Mouse (Mus musculus) limb, embryonic 12.5 days (tissue): ENCODE measurements around the gene B430306N03Rik. TPM values are rescaled to one million over a fixed set of nuclear protein-coding genes. Genes with fewer than 3 reads are reported as not detected.
"Not testable (repeated sequence)": the region's sequence is repeated elsewhere in the genome, so short reads cannot be mapped to it uniquely, and the experiment has no call there.

Source experiments
- ATAC-seq: fragments of 200-750 bp; cut with Nextera tagmentation; 2 replicates; pipeline ENCODE4 v1.8.0; 2017; ENCODE audit warnings: low read depth, moderate TSS enrichment; ENCODE audit not compliant: insufficient number of reproducible peaks, insufficient read depth, low FRiP score, low TSS enrichment
- H3K27ac ChIP-seq: fragments of 300-500 bp; sonication (generic); 2 replicates; pipeline ENCODE4 v1.5.1; 2016; ENCODE audit warnings: mild to moderate bottlenecking, moderate library complexity
- H3K27me3 ChIP-seq: fragments of 300-500 bp; sonication (generic); 2 replicates; pipeline ENCODE4 v1.6.1; 2016; ENCODE audit warnings: mild to moderate bottlenecking, moderate library complexity
- H3K36me3 ChIP-seq: fragments of 300-500 bp; sonication (generic); 2 replicates; pipeline ENCODE4 v1.6.1; 2016; ENCODE audit warnings: mild to moderate bottlenecking, moderate library complexity
- H3K4me1 ChIP-seq: fragments of 300-500 bp; sonication (generic); replicated peaks from 2 replicates; pipeline ENCODE4 v1.6.1; 2016
- H3K4me2 ChIP-seq: fragments of 300-500 bp; sonication (generic); 2 replicates; pipeline ENCODE4 v1.6.1; 2016; ENCODE audit warnings: mild to moderate bottlenecking, moderate library complexity
- H3K4me3 ChIP-seq: fragments of 300-500 bp; sonication (generic); replicated peaks from 2 replicates; pipeline ENCODE4 v1.5.1; 2016; ENCODE audit warnings: mild to moderate bottlenecking
- H3K9ac ChIP-seq: fragments of 300-500 bp; sonication (generic); replicated peaks from 2 replicates; pipeline ENCODE4 v1.6.1; 2016; ENCODE audit warnings: mild to moderate bottlenecking, moderate library complexity
- H3K9me3 ChIP-seq: fragments of 300-500 bp; sonication (generic); 2 replicates; pipeline ENCODE4 v1.6.1; 2016; ENCODE audit warnings: mild to moderate bottlenecking, moderate library complexity
- WGBS: fragments of 180-500 bp; shearing (Covaris S2); methylation state at CpG from one replicate; pipeline ENCODE4 v1.1.7; 2016; 5-methylcytosine and 5-hydroxymethylcytosine counted together
- polyA plus RNA-seq: library from polyadenylated mRNA; unstranded; fragments of >200 nt; fragmentation: Nextera tagmentation; extraction: Ambion mirVana; gene quantifications from 2 replicates; pipeline ENCODE4 v1.2.1, GENCODE M21; 2016

Gene B430306N03Rik
- polyA plus RNA-seq, 1 experiment from 2014 or later, result 0.10 TPM

- no peaks in the 10 kb centered on the region for H3K4me1 ChIP-seq
- ATAC-seq, result no peak
- no peaks in the 10 kb centered on the region for H3K9me3 ChIP-seq
- 79% methylated on average over 3 of the region's 3 CpGs for WGBS
- no peak overlapping the region for H3K4me3 ChIP-seq
- H3K4me2 ChIP-seq, result no peak overlapping the region
- no peak overlapping the region for H3K9ac ChIP-seq
- H3K27me3 ChIP-seq, result peaks cover 7% of the 10 kb centered on the region; the same call in 1 of the 2 replicates
- H3K36me3 ChIP-seq, result no peaks in the 10 kb centered on the region
- no peak overlapping the region for H3K27ac ChIP-seq
Observed at GRCm38 (mm10) chr17:48341947-48342346, 26.0 kb downstream of the B430306N03Rik start.

DNA sequence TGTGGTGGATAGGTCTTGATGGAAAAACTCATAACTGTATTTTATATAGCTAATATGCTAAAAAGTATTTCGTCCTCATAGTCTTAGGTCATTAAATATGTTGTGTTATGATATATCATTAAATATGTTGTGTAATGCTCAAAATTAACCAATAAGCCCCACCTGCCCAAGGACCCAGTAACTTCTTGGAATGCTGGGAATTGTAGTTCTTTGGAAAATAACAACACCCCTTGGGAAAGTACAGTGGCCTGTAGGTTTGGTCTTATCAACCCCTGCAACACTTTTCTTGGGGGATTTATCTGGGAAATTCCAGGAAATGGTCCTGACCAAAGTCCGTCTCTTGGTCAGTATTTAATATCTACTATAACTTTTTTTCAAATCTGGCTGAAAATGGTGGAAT is 27.1 kb downstream of the B430306N03Rik start:
- H3K27ac ChIP-seq, result no peak overlapping the region
- H3K27me3 ChIP-seq, result peaks cover 7% of the 10 kb centered on the region; the same call in 1 of the 2 replicates
- 87% methylated on average over 2 of the region's 2 CpGs for WGBS
- H3K36me3 ChIP-seq, result no peaks in the 10 kb centered on the region
- no peak for ATAC-seq
- no peaks in the 10 kb centered on the region for H3K4me1 ChIP-seq
- H3K4me3 ChIP-seq, result no peak overlapping the region
- H3K4me2 ChIP-seq, result no peak overlapping the region
- H3K9ac ChIP-seq, result no peak overlapping the region
- H3K9me3 ChIP-seq, result no peaks in the 10 kb centered on the region

- Histone ChIP-seq H3K4me3 (no peak overlapping the region), H3K9me3 (no peaks in the 10 kb centered on the region), H3K9ac (no peak overlapping the region), H3K27me3 (peaks cover 7% of the 10 kb centered on the region; the same call in 1 of the 2 replicates), H3K36me3 (no peaks in the 10 kb centered on the region), H3K27ac (no peak overlapping the region), H3K4me2 (no peak overlapping the region), H3K4me1 (no peaks in the 10 kb centered on the region)
- WGBS, result 82% methylated on average over 4 of the region's 4 CpGs
- ATAC-seq, result no peak
Observed at GRCm38 (mm10) chr17:48345824-48346223, 29.9 kb downstream of the B430306N03Rik start.

DNA sequence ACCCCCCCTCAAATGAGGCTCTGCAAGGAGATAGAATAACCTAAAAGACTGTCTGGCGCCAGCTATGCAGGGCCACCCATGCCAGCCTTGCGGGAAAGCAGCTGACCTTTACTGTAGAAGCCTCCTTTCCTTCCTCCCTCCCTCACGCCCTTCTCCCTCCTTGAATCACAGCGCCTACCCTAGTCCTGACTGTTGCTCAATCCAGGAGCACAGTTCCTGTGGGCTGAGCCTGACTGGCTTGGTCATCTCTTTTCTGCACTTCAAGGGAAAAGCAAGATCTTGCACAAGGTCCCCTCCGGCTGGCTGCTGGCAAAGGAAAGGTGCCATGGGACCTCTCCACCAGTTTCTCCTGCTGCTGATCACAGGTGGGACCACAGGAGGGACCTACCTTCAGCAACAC is 30.3 kb downstream of the B430306N03Rik start, which contains the start of gene Trem2:
Gene Trem2, plus strand, starts transcription at position 171 of the 400 bp plus-strand sequence.
- no peak within 1 kb of the TSS for H3K4me3 ChIP-seq
- WGBS, result 70% methylated on average over 5 of the region's 5 CpGs
- peaks cover 7% of the 10 kb centered on the region; the same call in 1 of the 2 replicates for H3K27me3 ChIP-seq
- no peaks in the 10 kb centered on the region for H3K9me3 ChIP-seq
- no peak within 1 kb of the TSS for H3K27ac ChIP-seq
- H3K4me2 ChIP-seq, result no peak within 1 kb of the TSS
- no peaks in the 10 kb centered on the region for H3K4me1 ChIP-seq
- ATAC-seq, result no peak
- H3K36me3 ChIP-seq, result no peaks in the 10 kb centered on the region
- H3K9ac ChIP-seq, result no peak within 1 kb of the TSS

DNA sequence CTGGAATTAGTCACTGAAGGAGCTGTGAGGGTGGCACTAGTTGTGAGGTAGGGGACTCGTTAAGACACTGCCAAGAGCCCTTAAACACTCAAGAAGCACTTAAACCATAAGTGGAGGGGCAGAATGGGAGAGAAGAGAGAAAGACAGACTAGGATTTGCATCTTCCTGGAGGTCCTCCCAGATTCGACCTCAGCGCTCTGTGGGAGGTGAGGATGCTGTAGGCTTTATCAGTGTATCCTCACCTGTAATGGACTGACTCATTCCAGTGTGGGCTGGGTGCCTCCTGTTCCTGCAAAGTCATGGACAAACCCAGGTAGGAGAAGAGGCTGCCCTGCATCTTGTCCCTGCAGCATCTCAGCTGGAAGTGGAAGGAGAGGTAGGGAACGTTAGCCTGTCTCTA is 30.9 kb downstream of the B430306N03Rik start:
- ATAC-seq, result no peak
- Histone ChIP-seq H3K9ac (no peak overlapping the region), H3K27ac (no peak overlapping the region), H3K4me2 (no peak overlapping the region), H3K4me1 (no peaks in the 10 kb centered on the region), H3K4me3 (no peak overlapping the region), H3K9me3 (no peaks in the 10 kb centered on the region), H3K27me3 (peaks cover 7% of the 10 kb centered on the region; the same call in 1 of the 2 replicates), H3K36me3 (no peaks in the 10 kb centered on the region)
- 65% methylated on average over 4 of the region's 4 CpGs for WGBS

- Histone ChIP-seq H3K27me3 (peaks cover 7% of the 10 kb centered on the region; the same call in 1 of the 2 replicates), H3K27ac (no peak overlapping the region), H3K4me3 (no peak overlapping the region), H3K9me3 (no peaks in the 10 kb centered on the region), H3K4me2 (no peak overlapping the region), H3K36me3 (no peaks in the 10 kb centered on the region), H3K4me1 (no peaks in the 10 kb centered on the region), H3K9ac (no peak overlapping the region)
- no peak for ATAC-seq
- WGBS, result 81% methylated on average over 2 of the region's 2 CpGs
Observed at GRCm38 (mm10) chr17:48347287-48347686, 31.3 kb downstream of the B430306N03Rik start.

DNA sequence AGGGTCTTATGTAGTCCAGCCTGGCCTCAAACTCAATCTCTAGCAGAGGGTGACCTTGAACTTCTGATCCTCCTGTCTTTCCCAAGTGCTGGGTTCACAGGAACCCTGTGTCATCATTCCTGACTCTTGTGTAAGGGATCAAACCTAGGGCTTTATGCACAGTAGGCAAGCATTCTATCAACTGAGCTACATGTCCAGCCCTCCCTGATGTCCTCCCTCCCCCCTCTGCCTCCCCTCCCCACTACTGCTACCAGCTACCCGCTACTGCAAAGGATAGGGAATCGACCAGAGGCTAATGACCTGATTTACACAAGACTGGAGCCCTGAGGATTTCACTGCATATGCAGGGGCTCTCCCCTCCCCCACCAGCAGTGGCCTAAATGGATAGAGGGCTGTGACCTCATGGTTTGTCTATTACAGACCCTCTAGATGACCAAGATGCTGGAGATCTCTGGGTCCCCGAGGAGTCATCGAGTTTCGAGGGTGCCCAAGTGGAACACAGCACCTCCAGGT is 34.8 kb downstream of the B430306N03Rik start:
- H3K36me3 ChIP-seq, result no peaks in the 10 kb centered on the region
- no peak overlapping the region for H3K9ac ChIP-seq
- no peak overlapping the region for H3K27ac ChIP-seq
- peaks cover 7% of the 10 kb centered on the region; the same call in 1 of the 2 replicates for H3K27me3 ChIP-seq
- no peaks in the 10 kb centered on the region for H3K4me1 ChIP-seq
- ATAC-seq, result no peak
- no peak overlapping the region for H3K4me3 ChIP-seq
- WGBS, result 70% methylated on average over 5 of the region's 5 CpGs
- no peak overlapping the region for H3K4me2 ChIP-seq
- no peaks in the 10 kb centered on the region for H3K9me3 ChIP-seq

- H3K4me2 ChIP-seq, H3K36me3 ChIP-seq, H3K27me3 ChIP-seq, H3K9ac ChIP-seq, ATAC-seq, H3K9me3 ChIP-seq, H3K27ac ChIP-seq, H3K4me1 ChIP-seq, H3K4me3 ChIP-seq: not testable (repeated sequence)
- WGBS, result 81% methylated on average over 7 of the region's 7 CpGs
Observed at GRCm38 (mm10) chr17:48352976-48353375, 37.0 kb downstream of the B430306N03Rik start.

DNA sequence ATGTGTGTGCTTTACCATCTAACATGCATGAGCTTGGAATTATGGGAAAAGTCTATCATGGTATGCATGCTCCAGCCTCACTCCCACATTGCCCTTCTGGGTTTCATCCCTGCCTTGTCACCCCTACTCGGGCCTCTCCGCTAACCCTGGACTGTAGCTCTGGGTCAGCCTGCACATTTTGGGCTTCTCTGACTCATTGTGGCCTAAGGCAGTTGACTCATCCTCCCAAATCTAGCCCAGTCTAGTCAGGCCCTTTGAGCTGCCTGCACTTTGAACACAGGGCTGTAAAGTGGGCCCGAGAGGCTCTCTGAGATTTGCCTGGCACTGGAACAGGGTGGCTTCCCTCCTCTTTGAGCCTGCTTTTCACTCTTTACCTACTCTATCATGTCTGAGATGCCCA is 39.9 kb downstream of the B430306N03Rik start:
- H3K9ac ChIP-seq, result no peak overlapping the region
- 81% methylated on average over 3 of the region's 3 CpGs for WGBS
- no peaks in the 10 kb centered on the region for H3K36me3 ChIP-seq
- no peak overlapping the region for H3K27ac ChIP-seq
- no peaks in the 10 kb centered on the region for H3K27me3 ChIP-seq
- ATAC-seq, result no peak
- no peak overlapping the region for H3K4me3 ChIP-seq
- H3K9me3 ChIP-seq, result no peaks in the 10 kb centered on the region
- H3K4me1 ChIP-seq, result no peaks in the 10 kb centered on the region
- H3K4me2 ChIP-seq, result no peak overlapping the region

- no peaks in the 10 kb centered on the region for H3K4me1 ChIP-seq
- WGBS, result 42% methylated on average over 2 of the region's 2 CpGs
- H3K27me3 ChIP-seq, result no peaks in the 10 kb centered on the region
- ATAC-seq, result no peak
- no peak overlapping the region for H3K9ac ChIP-seq
- H3K36me3 ChIP-seq, result no peaks in the 10 kb centered on the region
- no peak overlapping the region for H3K4me3 ChIP-seq
- no peak overlapping the region for H3K4me2 ChIP-seq
- no peaks in the 10 kb centered on the region for H3K9me3 ChIP-seq
- H3K27ac ChIP-seq, result no peak overlapping the region
Observed at GRCm38 (mm10) chr17:48357892-48358291, 42.0 kb downstream of the B430306N03Rik start.

DNA sequence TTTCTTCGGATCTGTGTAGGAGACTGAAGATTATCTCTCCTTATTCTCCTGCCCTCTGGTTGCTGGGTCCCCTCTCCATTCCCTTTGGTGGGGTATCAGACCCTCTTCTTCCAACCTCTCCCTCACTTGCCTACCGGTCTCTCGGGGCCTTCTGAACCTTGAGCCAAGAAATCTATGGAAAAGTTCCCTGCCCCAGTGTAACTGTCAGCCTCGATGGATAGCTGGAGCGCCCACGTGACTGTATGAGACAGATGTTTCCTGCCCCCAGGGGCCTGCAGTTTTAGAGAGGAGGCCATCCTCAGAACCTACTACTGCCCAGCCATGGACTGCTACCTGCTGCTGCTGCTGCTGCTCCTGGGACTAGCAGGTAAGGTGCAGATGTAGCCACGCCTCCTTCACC is 43.7 kb downstream of the B430306N03Rik start, which contains the start of gene Treml1:
Gene Treml1, plus strand, starts transcription at position 301 of the 400 bp plus-strand sequence.
- no peak for ATAC-seq
- H3K36me3 ChIP-seq, result no peaks in the 10 kb centered on the region
- WGBS, result 78% methylated on average over 7 of the region's 7 CpGs
- no peak within 1 kb of the TSS for H3K27ac ChIP-seq
- H3K4me1 ChIP-seq, result no peaks in the 10 kb centered on the region
- H3K27me3 ChIP-seq, result no peaks in the 10 kb centered on the region
- no peak within 1 kb of the TSS for H3K4me3 ChIP-seq
- no peak within 1 kb of the TSS for H3K9ac ChIP-seq
- H3K9me3 ChIP-seq, result no peaks in the 10 kb centered on the region
- no peak within 1 kb of the TSS for H3K4me2 ChIP-seq

DNA sequence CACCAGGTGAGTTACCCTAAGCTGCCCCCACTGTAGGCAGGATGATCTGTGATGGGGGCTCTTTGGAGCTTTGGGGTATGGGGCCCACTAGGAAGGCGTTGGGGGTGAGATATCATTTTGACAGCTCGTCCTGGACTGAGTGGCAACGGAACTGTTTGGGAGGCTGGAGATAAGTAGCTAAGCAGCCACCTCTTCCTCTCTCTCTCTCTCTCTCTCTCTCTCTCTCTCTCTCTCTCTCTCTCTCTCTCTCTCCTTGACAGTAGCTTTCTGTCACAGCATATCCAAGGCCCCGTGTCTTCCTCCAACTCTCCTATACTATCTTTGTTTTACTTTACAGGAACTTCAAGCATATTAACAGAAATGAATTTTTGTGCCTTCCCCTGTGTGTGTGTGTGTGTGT is 44.5 kb downstream of the B430306N03Rik start:
- H3K9me3 ChIP-seq, result no peaks in the 10 kb centered on the region
- no peak overlapping the region for H3K27ac ChIP-seq
- H3K36me3 ChIP-seq, result no peaks in the 10 kb centered on the region
- 77% methylated on average over 4 of the region's 4 CpGs for WGBS
- no peak overlapping the region for H3K4me2 ChIP-seq
- H3K4me1 ChIP-seq, result no peaks in the 10 kb centered on the region
- no peak overlapping the region for H3K4me3 ChIP-seq
- no peaks in the 10 kb centered on the region for H3K27me3 ChIP-seq
- no peak overlapping the region for H3K9ac ChIP-seq
- no peak for ATAC-seq
